In the genomic region with DNA sequence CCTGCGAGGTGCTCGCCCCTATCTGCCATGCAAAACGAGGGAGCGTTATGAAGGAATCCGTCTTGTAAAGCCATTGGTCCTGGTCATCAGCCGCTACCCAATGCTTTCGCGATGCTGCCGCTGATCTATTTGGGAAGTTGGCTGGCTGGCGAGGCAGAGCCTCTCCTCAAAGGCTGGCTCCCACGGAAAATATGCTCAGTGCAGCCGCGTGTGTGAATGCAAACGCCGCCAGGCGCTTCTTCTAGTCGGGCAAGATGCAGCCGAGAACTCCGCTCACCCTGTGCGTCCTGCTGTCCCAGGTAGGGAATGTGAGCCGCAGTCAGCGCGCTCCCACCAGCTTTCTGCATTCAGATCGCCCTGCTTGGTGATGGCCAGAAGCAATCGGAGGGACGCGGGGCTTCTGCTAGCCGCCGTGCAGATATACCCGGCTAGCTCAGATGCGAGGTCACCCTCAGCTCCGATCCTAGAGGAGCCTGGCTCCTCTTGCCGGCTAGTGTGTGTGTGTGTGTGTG, we compare ENCODE assay signal across 8 mouse cellular contexts. TPM values are rescaled to one million over a fixed set of nuclear protein-coding genes. Genes with fewer than 3 reads are reported as not detected.
A peak's percentile ranks its signal among the peaks of the same experiment; 100 is the strongest.
DNase-seq lines count a peak whose midpoint lies in the region; ATAC-seq and TF ChIP-seq lines count a peak whose summit lies in the region.

A gene (plus strand): TSS at position 134 of the 512 bp plus-strand sequence.

- TF ChIP-seq CTCF in forebrain, postnatal 0 days (IDR thresholded peaks at IDR 0.05; ENCODE audit: low read depth), result peak; percentile 23
- no peak; the same call in 1 of the 2 replicates for TF ChIP-seq CTCF in left cerebral cortex, adult 2 months (IDR thresholded peaks at IDR 0.05)

- peak within 1 kb of the TSS; percentile 76 for H3K9ac ChIP-seq in forebrain, postnatal 0 days
- peak within 1 kb of the TSS; percentile 83 for H3K9ac ChIP-seq in midbrain, embryonic 14.5 days (replicated peaks; ENCODE audit: low read length)

- H3K27ac ChIP-seq in forebrain, postnatal 0 days (ENCODE audit: low read depth, low read length), result peak within 1 kb of the TSS; percentile 77
- H3K27ac ChIP-seq in left cerebral cortex, adult 2 months, result peak within 1 kb of the TSS; percentile 78
- H3K27ac ChIP-seq in midbrain, embryonic 14.5 days (replicated peaks; ENCODE audit: low read depth, low read length), result peak within 1 kb of the TSS; percentile 78

- H3K36me3 ChIP-seq in forebrain, postnatal 0 days (ENCODE audit: insufficient read depth), result no peaks in the 10 kb centered on the region
- no peaks in the 10 kb centered on the region for H3K36me3 ChIP-seq in midbrain, embryonic 14.5 days (ENCODE audit: control insufficient read depth, insufficient read depth, low read length)

- ATAC-seq in forebrain, postnatal 0 days, result peak; percentile 69
- ATAC-seq in midbrain, embryonic 14.5 days (ENCODE audit: low FRiP score, low TSS enrichment), result peak; percentile 48; the same call in 1 of the 2 replicates
- ATAC-seq in activated CD4-positive, CD25-positive, alpha-beta regulatory T cell, adult 4 months, result no peak

- H3K4me2 ChIP-seq in forebrain, postnatal 0 days (ENCODE audit: low read depth), result peak within 1 kb of the TSS; percentile 84
- H3K4me2 ChIP-seq in midbrain, embryonic 14.5 days (ENCODE audit: low read length), result peak within 1 kb of the TSS; percentile 84

- intact Hi-C loops in heart, postnatal 10 days (cut with DNase I), result loop anchor here (5.0 kb wide), 1 partner anchor 351 kb away; no protein-coding TSS in a partner anchor
- intact Hi-C loops in left cerebral cortex, adult 2 months (cut with DNase I), result loop anchor here (10.0 kb wide), 2 partner anchors 431 to 659 kb away; no protein-coding TSS in a partner anchor

- H3K4me3 ChIP-seq in forebrain, postnatal 0 days (ENCODE audit: low read depth, low read length), result peak within 1 kb of the TSS; percentile 59
- peak within 1 kb of the TSS; percentile 60 for H3K4me3 ChIP-seq in left cerebral cortex, adult 2 months
- peak within 1 kb of the TSS; percentile 57 for H3K4me3 ChIP-seq in midbrain, embryonic 14.5 days (replicated peaks; ENCODE audit: low read depth, low read length)

- DNase-seq in WW6 (ENCODE audit: low read depth, low spot score), result peak; percentile 24
- DNase-seq in cerebellum, adult 18-20 months, result peak; percentile 23 to 54
- peak; percentile 90 for DNase-seq in forebrain, postnatal 0 days
- peak; percentile 74 to 77 for DNase-seq in heart, postnatal 10 days
- DNase-seq in left cerebral cortex, adult 2 months (ENCODE audit: extremely low spot score in 1 of 2, low spot score in 2 of 2), result peak; percentile 73 to 74
- peak; percentile 88 for DNase-seq in midbrain, embryonic 14.5 days
- DNase-seq in yolk sac, embryonic 10.5 days (ENCODE audit: low spot score), result peak; percentile 19

- WGBS in forebrain, postnatal 0 days, result under 1% methylated on average over 33 of the region's 33 CpGs
- under 1% methylated on average over 33 of the region's 33 CpGs for WGBS in midbrain, embryonic 14.5 days

- H3K9me3 ChIP-seq in forebrain, postnatal 0 days (ENCODE audit: low read length), result no peaks in the 10 kb centered on the region
- no peaks in the 10 kb centered on the region for H3K9me3 ChIP-seq in midbrain, embryonic 14.5 days (ENCODE audit: control insufficient read depth, low read length)

- no peaks in the 10 kb centered on the region for H3K27me3 ChIP-seq in forebrain, postnatal 0 days (ENCODE audit: insufficient read depth, low read length)
- H3K27me3 ChIP-seq in midbrain, embryonic 14.5 days (ENCODE audit: control insufficient read depth, insufficient read depth, low read length), result peaks cover 9% of the 10 kb centered on the region; the same call in 1 of the 2 replicates

- H3K4me1 ChIP-seq in forebrain, postnatal 0 days (ENCODE audit: insufficient read depth), result peaks cover 19% of the 10 kb centered on the region; the same call in 1 of the 2 replicates
- H3K4me1 ChIP-seq in midbrain, embryonic 14.5 days (ENCODE audit: control insufficient read depth, insufficient read depth, low read length), result peaks cover 23% of the 10 kb centered on the region

RNA-seq across cellular contexts. Expression of the gene that starts here (rescaled TPM):
- 119 and 127 TPM in 2 replicates for total RNA-seq in forebrain, postnatal 0 days (2014; rRNA removed)
- 154 TPM in 2 replicates for polyA plus RNA-seq in forebrain, postnatal 0 days (2015; fragmentation: Nextera tagmentation; extraction: Ambion mirVana)
- 100 to 1,000 TPM; 217 to 231 TPM for total RNA-seq in heart, postnatal 10 days (2021)
- total RNA-seq in left cerebral cortex, adult 2 months (2021), result 10 to 100 TPM; 69.9 to 74.8 TPM
- polyA plus RNA-seq in midbrain, embryonic 14.5 days (2014; fragmentation: Nextera tagmentation; extraction: Ambion mirVana), result 131 and 143 TPM in 2 replicates
- under 1 TPM; 0.15 to 0.34 TPM for polyA plus RNA-seq in activated CD4-positive, CD25-positive, alpha-beta regulatory T cell, adult 4 months (2017; shearing (Covaris generic))

Comparison
In these comparisons a context has a peak if more than half of its experiments do, and no peak if none do; other contexts are left out.
1. RNA of the gene that starts here (polyA plus RNA-seq): 154 TPM in forebrain, postnatal 0 days and 131 to 143 TPM in midbrain, embryonic 14.5 days; 0.15 to 0.34 TPM in activated CD4-positive, CD25-positive, alpha-beta regulatory T cell, adult 4 months; every median in the first group is over 10 times any median in the second.
2. DNase-seq: peak in every context shown above with its lines; median percentile 90 in forebrain, postnatal 0 days; 88 in midbrain, embryonic 14.5 days; 76 in heart, postnatal 10 days; 74 in left cerebral cortex, adult 2 months; 38 in cerebellum, adult 18-20 months; 24 in WW6; 19 in yolk sac, embryonic 10.5 days.
3. Peak in every context shown above with its lines, with median percentiles within 50 percentile points of each other: H3K27ac ChIP-seq and H3K4me3 ChIP-seq.